Mouse (Mus musculus) forebrain, embryonic 15.5 days (tissue): ENCODE measurements around the gene Mroh8. TPM values are rescaled to one million over a fixed set of nuclear protein-coding genes. Genes with fewer than 3 reads are reported as not detected.
"Not testable (repeated sequence)": the region's sequence is repeated elsewhere in the genome, so short reads cannot be mapped to it uniquely, and the experiment has no call there.

Experiments
- ATAC-seq: fragments of 200-750 bp; cut with Nextera tagmentation; replicated peaks from 2 replicates; pipeline ENCODE4 v1.8.0; 2017; ENCODE audit warnings: mild to moderate bottlenecking, moderate TSS enrichment, moderate library complexity
- H3K27ac ChIP-seq: fragments of 300-500 bp; sonication (generic); replicated peaks from 2 replicates; pipeline ENCODE4 v1.5.1; 2015; ENCODE audit warnings: mild to moderate bottlenecking, inconsistent platforms
- H3K27me3 ChIP-seq: fragments of 300-500 bp; sonication (generic); 2 replicates; pipeline ENCODE4 v1.6.1; 2015; ENCODE audit warnings: inconsistent platforms
- H3K36me3 ChIP-seq: fragments of 300-500 bp; sonication (generic); 2 replicates; pipeline ENCODE4 v1.6.1; 2015; ENCODE audit warnings: mild to moderate bottlenecking, inconsistent platforms
- H3K4me1 ChIP-seq: fragments of 300-500 bp; sonication (generic); 2 replicates; pipeline ENCODE4 v1.6.1; 2015; ENCODE audit warnings: inconsistent platforms
- H3K4me2 ChIP-seq: fragments of 300-500 bp; sonication (generic); replicated peaks from 2 replicates; pipeline ENCODE4 v1.6.1; 2015; ENCODE audit warnings: mild to moderate bottlenecking, inconsistent platforms
- H3K4me3 ChIP-seq: fragments of 300-500 bp; sonication (generic); 2 replicates; pipeline ENCODE4 v1.5.1; 2015; ENCODE audit warnings: mild to moderate bottlenecking, inconsistent platforms
- H3K9ac ChIP-seq: fragments of 300-500 bp; sonication (generic); replicated peaks from 2 replicates; pipeline ENCODE4 v1.6.1; 2015; ENCODE audit warnings: mild to moderate bottlenecking, inconsistent platforms
- H3K9me3 ChIP-seq: fragments of 300-500 bp; sonication (generic); 2 replicates; pipeline ENCODE4 v1.6.1; 2016; ENCODE audit warnings: inconsistent platforms
- WGBS: fragments of 180-500 bp; shearing (Covaris S2); methylation state at CpG from one replicate; pipeline ENCODE4 v1.1.7; 2015; ENCODE audit warnings: mixed read lengths; 5-methylcytosine and 5-hydroxymethylcytosine counted together
- polyA plus RNA-seq: library from polyadenylated mRNA; unstranded; fragments of >200 nt; fragmentation: Nextera tagmentation; extraction: Ambion mirVana; gene quantifications from 2 replicates; pipeline ENCODE4 v1.2.1, GENCODE M21; 2015

Gene Mroh8
- polyA plus RNA-seq, 1 experiment from 2014 or later: 0.53 TPM

GRCm38 (mm10) chr2:157211731-157212130 is 67.6 kb downstream of the Mroh8 start:
- Histone ChIP-seq H3K27ac (no peak overlapping the region), H3K36me3 (no peaks in the 10 kb centered on the region), H3K4me1 (no peaks in the 10 kb centered on the region), H3K9ac (no peak overlapping the region), H3K4me2 (no peak overlapping the region), H3K9me3 (no peaks in the 10 kb centered on the region), H3K4me3 (no peak overlapping the region), H3K27me3 (no peaks in the 10 kb centered on the region)
- ATAC-seq: no peak
- WGBS: 89% methylated on average over 7 of the region's 7 CpGs

- Histone ChIP-seq H3K4me2 (peak within 1 kb of the TSS; percentile 74), H3K4me3 (peak within 1 kb of the TSS; percentile 92), H3K36me3 (no peaks in the 10 kb centered on the region), H3K27ac (peak within 1 kb of the TSS; percentile 98), H3K4me1 (peaks cover 23% of the 10 kb centered on the region), H3K9ac (peak within 1 kb of the TSS; percentile 86), H3K27me3 (no peaks in the 10 kb centered on the region), H3K9me3 (no peaks in the 10 kb centered on the region)
- peak; percentile 89 for ATAC-seq
- WGBS: 2% methylated on average over 73 of the region's 73 CpGs
These were observed 74.8 kb downstream of the Mroh8 start, which contains the start of gene Rbl1 for GRCm38 (mm10) chr2:157204366-157205218. Gene Rbl1 (minus strand): TSS chr2:157204534.

DNA sequence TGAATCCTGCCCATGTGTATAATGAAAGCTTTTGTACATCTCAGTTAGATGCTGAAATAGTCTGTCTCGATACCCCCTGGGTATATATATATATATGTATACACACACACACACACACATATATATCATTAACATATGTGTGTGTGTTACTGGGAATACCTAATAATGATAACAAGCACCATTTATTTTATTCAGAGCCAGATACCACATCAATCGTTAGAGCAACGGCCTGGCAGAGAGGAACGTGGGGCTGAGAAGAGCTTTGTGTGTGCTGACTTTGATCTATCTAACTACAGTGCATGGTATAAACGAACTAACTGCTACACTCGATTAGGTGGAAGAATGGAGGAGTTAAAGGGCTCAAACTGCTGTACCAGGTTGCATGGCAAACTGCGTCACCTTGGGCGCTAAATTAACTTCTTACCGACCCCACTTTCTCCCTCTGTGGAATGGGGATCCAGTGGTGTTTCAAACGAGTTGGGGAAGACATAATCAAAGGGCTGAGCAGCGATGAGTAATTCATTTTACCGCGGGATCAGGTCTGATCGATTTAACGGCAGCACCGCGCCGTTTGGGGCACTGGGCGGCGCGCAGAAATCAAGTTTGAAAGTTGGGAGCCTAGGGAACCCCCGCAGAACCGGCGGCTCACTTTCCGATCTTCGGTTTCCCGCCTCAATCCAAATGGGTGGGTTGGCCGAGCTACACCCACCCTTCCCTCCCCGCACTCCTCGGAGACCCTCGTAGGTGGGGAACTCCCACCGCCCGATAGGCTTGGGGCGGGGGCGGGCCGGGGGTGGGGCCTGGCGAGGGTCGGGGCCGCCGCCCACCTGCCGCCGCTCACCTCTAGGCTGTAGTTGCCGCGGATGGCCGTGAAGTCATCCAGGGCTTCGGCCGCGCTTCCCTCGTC is 75.6 kb downstream of the Mroh8 start:
- H3K27me3 ChIP-seq: no peaks in the 10 kb centered on the region
- peaks cover 23% of the 10 kb centered on the region for H3K4me1 ChIP-seq
- peak overlapping the region; percentile 86 for H3K9ac ChIP-seq
- peak; percentile 82 for ATAC-seq
- WGBS: under 1% methylated on average over 48 of the region's 49 CpGs
- H3K4me2 ChIP-seq: peak overlapping the region; percentile 74
- peak overlapping the region; percentile 98 for H3K27ac ChIP-seq
- peak overlapping the region; percentile 92 for H3K4me3 ChIP-seq
- H3K9me3 ChIP-seq: no peaks in the 10 kb centered on the region
- peaks cover 7% of the 10 kb centered on the region; the same call in 1 of the 2 replicates for H3K36me3 ChIP-seq

DNA sequence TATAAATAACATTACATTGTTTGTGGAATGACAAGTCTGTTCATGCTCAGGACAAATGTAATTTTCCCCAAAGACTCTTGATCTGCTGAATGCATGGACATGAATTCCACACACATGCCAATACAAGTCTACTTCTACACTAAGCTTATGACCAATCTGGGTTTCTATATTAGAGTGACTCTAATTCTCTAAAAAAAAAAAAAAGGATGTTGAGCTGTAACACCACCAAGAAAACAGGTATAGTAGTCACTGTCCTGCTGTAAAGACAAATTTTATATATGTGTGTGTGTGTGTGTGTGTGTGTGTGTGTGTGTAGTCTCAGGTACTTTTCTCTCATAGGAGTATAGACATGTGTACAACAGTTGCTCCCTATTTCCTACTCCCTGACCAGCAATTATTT is 76.3 kb downstream of the Mroh8 start:
- Histone ChIP-seq H3K9me3 (no peaks in the 10 kb centered on the region), H3K4me1 (peaks cover 23% of the 10 kb centered on the region), H3K27me3 (no peaks in the 10 kb centered on the region), H3K4me3 (peak overlapping the region; percentile 92), H3K36me3 (peaks cover 7% of the 10 kb centered on the region; the same call in 1 of the 2 replicates), H3K27ac (no peak overlapping the region), H3K9ac (peak overlapping the region; percentile 86; the same call in 1 of the 2 replicates), H3K4me2 (peak overlapping the region; percentile 74)
- ATAC-seq: no peak

GRCm38 (mm10) chr2:157202361-157202760 is 77.0 kb downstream of the Mroh8 start:
- H3K4me2 ChIP-seq: no peak overlapping the region
- 68% methylated on average over 6 of the region's 6 CpGs for WGBS
- no peak for ATAC-seq

GRCm38 (mm10) chr2:157201081-157201830 is 78.1 kb downstream of the Mroh8 start:
- no peak overlapping the region for H3K4me3 ChIP-seq
- WGBS: 84% methylated on average over 6 of the region's 6 CpGs
- peaks cover 20% of the 10 kb centered on the region for H3K36me3 ChIP-seq
- H3K27ac ChIP-seq: no peak overlapping the region
- H3K4me1 ChIP-seq: peaks cover 23% of the 10 kb centered on the region
- no peaks in the 10 kb centered on the region for H3K9me3 ChIP-seq
- ATAC-seq: no peak
- no peaks in the 10 kb centered on the region for H3K27me3 ChIP-seq
- no peak overlapping the region for H3K4me2 ChIP-seq
- no peak overlapping the region for H3K9ac ChIP-seq

More at GRCm38 (mm10) chr2:157202361-157202760, 77.0 kb downstream of the Mroh8 start:
- Histone ChIP-seq H3K9ac (no peak overlapping the region), H3K27me3 (no peaks in the 10 kb centered on the region), H3K9me3 (no peaks in the 10 kb centered on the region), H3K4me1 (peaks cover 23% of the 10 kb centered on the region), H3K4me3 (no peak overlapping the region), H3K36me3 (peaks cover 11% of the 10 kb centered on the region; the same call in 1 of the 2 replicates), H3K27ac (no peak overlapping the region)

DNA sequence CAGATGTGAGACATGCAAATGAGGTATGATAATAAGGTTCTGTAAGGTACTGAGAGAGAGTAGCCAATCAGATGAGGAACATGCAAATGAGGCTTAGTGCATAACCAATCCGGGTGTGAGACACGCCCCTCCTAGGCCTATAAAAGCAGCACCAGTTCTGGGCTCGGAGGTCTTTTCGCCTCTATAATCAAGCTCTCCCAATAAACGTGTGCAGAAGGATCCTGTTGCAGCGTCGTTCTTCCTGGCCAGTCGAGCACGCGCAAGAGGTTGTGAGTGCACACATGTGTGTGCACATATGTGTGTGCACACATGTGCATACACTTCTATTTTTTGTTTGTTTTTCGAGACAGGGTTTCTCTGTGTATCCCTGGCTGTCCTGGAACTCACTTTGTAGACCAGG is 80.9 kb downstream of the Mroh8 start:
- Histone ChIP-seq H3K36me3 (peaks cover 40% of the 10 kb centered on the region), H3K4me1 (peaks cover 10% of the 10 kb centered on the region)
- H3K9me3 ChIP-seq, H3K9ac ChIP-seq, H3K27ac ChIP-seq, H3K4me2 ChIP-seq, H3K27me3 ChIP-seq, H3K4me3 ChIP-seq, ATAC-seq: not testable (repeated sequence)
- WGBS: 95% methylated on average over 11 of the region's 11 CpGs

DNA sequence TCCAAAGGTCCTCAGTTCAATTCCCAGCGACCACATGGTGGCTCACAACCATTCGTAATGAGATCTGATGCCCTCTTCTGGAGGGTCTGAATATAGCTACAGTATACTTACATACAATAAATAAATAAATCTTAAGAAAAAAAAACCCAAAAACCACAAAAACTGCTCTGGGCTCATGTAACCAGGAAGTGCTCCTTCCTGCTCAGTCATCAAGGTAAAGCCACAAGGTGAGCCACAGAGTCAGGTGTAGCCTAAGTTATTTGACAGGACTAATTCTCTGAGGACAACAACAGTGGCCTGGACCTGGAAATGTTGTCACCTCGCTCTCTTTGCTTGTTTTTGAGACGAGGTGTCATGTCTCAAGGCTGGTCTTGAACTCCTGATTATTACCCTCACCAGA is 88.7 kb downstream of the Mroh8 start:
- ATAC-seq: no peak
- Histone ChIP-seq H3K4me1 (no peaks in the 10 kb centered on the region), H3K27me3 (no peaks in the 10 kb centered on the region), H3K36me3 (peaks cover 79% of the 10 kb centered on the region), H3K27ac (no peak overlapping the region), H3K4me3 (no peak overlapping the region), H3K9me3 (no peaks in the 10 kb centered on the region), H3K9ac (no peak overlapping the region), H3K4me2 (no peak overlapping the region)
- 96% methylated on average over 4 of the region's 4 CpGs for WGBS

DNA sequence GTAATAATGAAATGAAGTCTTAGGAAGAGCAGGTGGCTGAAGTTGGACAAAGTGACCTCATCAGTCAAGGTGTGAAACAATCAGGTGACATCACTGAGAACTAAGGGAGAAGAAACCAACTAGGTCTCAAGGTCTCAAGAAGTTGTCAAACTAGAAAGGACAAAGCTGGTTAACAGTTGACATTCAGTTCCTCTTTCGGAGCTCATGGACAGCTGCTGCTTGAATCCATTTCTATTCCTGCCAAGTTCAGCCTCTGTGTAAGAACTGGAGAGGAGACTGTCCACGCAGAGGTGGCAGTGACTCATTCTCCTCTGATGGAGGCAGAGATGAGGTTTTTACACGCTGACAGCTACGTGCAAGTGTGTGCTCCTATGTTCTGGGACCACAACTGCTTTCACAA is 92.1 kb downstream of the Mroh8 start:
- Histone ChIP-seq H3K27ac (no peak overlapping the region), H3K4me2 (no peak overlapping the region), H3K4me3 (no peak overlapping the region), H3K9me3 (no peaks in the 10 kb centered on the region), H3K9ac (no peak overlapping the region), H3K27me3 (no peaks in the 10 kb centered on the region), H3K4me1 (no peaks in the 10 kb centered on the region), H3K36me3 (peaks cover 65% of the 10 kb centered on the region)
- WGBS: 85% methylated on average over 4 of the region's 4 CpGs
- no peak for ATAC-seq

- Histone ChIP-seq H3K27ac (no peak overlapping the region), H3K27me3 (no peaks in the 10 kb centered on the region), H3K4me3 (no peak overlapping the region), H3K4me2 (no peak overlapping the region), H3K9me3 (no peaks in the 10 kb centered on the region), H3K36me3 (peaks cover 61% of the 10 kb centered on the region), H3K4me1 (no peaks in the 10 kb centered on the region), H3K9ac (no peak overlapping the region)
- no peak for ATAC-seq
- 43% methylated on average over 5 of the region's 5 CpGs for WGBS
These were observed 92.8 kb downstream of the Mroh8 start for GRCm38 (mm10) chr2:157186504-157186903.

DNA sequence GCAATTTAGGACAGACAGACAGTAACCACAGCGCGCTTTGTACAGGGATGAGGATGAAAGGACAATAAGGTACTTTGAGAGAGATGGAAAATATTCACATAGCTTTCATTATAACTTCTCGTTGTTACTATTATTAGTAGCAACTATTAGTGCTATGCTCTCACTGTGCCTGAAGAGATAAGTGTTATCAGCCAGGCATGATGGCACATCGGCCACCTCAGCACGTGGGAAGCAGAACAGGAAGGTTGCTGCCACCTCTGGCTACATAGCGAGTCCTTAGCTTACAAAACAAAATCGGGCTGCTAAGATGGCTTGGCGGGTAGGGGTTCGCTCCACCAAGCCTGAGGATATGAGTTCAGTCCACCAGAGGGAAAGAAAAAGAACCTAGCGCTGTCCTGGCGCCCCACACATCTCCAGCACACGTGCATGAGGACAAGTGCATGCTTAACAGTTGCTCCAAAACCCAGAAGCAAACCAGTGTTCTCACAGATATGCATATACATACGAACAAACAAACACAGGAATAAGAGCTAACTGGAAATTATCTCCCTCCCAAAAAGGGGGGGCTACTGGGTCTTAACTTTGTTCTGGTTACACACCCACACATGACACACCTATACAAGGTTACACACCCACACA is 94.2 kb downstream of the Mroh8 start:
- H3K9me3 ChIP-seq: no peaks in the 10 kb centered on the region
- H3K4me3 ChIP-seq: no peak overlapping the region
- no peaks in the 10 kb centered on the region for H3K4me1 ChIP-seq
- H3K36me3 ChIP-seq: peaks cover 52% of the 10 kb centered on the region
- 94% methylated on average over 13 of the region's 13 CpGs for WGBS
- no peak for ATAC-seq
- no peak overlapping the region for H3K4me2 ChIP-seq
- H3K9ac ChIP-seq: no peak overlapping the region
- no peak overlapping the region for H3K27ac ChIP-seq
- no peaks in the 10 kb centered on the region for H3K27me3 ChIP-seq
